ENCODE assay signal across 19 mouse cellular contexts in genomic region chr17:49779066-49779465, GRCm38 (mm10).
DNase-seq lines count a peak whose midpoint lies in the region; ATAC-seq and TF ChIP-seq lines count a peak whose summit lies in the region.
"Had no signal": no experiment of that assay in that cellular context is flagged by ENCODE, and none has a peak within 500 bp of the region (broad histone marks: within the 10 kb centered on the region; RNA-seq: fewer than 3 reads in every experiment).

No protein-coding gene starts in this region.

- H3K9me3 ChIP-seq in embryonic facial prominence, embryonic 13.5 days: no peaks in the 10 kb centered on the region
- H3K9me3 ChIP-seq in embryonic facial prominence, embryonic 10.5 days: no peaks in the 10 kb centered on the region
- H3K9me3 ChIP-seq: embryonic facial prominence, embryonic 12.5 days; forebrain, embryonic 13.5 days; forebrain, embryonic 15.5 days had no signal

- no peak for DNase-seq in embryonic facial prominence, embryonic 10.5 days (ENCODE audit: low spot score)
- DNase-seq in heart, adult 11 months: peak; percentile 79
- DNase-seq in heart, adult 9 months (ENCODE audit: low spot score in 2 of 2): no peak
- no peak for DNase-seq in spleen, adult 2 months (ENCODE audit: low read depth in 1 of 2, low spot score in 2 of 2)
- DNase-seq in spleen, postnatal 36 days (ENCODE audit: low spot score in 2 of 2): no peak
- no peak for DNase-seq in embryo, embryonic 11 days
- DNase-seq: B cell, adult 2 months; cerebellum, adult 11 months; cerebellum, adult 8-10 months had no signal

- no peak for TF ChIP-seq CTCF in spleen, adult 2 months (IDR thresholded peaks at IDR 0.05; ENCODE audit: extremely low read depth, insufficient read depth, insufficient read length, insufficient replicate concordance)

- H3K9ac ChIP-seq in embryonic facial prominence, embryonic 13.5 days: no peak overlapping the region
- H3K9ac ChIP-seq: embryonic facial prominence, embryonic 12.5 days; forebrain, embryonic 13.5 days; forebrain, embryonic 15.5 days; forebrain, postnatal 0 days had no signal

- H3K4me1 ChIP-seq in embryonic facial prominence, embryonic 13.5 days: peaks cover 23% of the 10 kb centered on the region
- H3K4me1 ChIP-seq in embryonic facial prominence, embryonic 10.5 days: peaks cover 11% of the 10 kb centered on the region
- no peaks in the 10 kb centered on the region for H3K4me1 ChIP-seq in spleen, adult 2 months (ENCODE audit: control insufficient read depth, insufficient read depth, insufficient read length)
- H3K4me1 ChIP-seq: forebrain, embryonic 13.5 days; forebrain, embryonic 15.5 days had no signal

- H3K4me2 ChIP-seq in embryonic facial prominence, embryonic 13.5 days: no peak overlapping the region
- H3K4me2 ChIP-seq: embryonic facial prominence, embryonic 12.5 days; forebrain, embryonic 13.5 days; forebrain, embryonic 15.5 days had no signal

- TF ChIP-seq POLR2A in spleen, adult 2 months (IDR thresholded peaks at IDR 0.05; ENCODE audit: low read depth, low read length): no peak

- ATAC-seq in embryonic facial prominence, embryonic 13.5 days (ENCODE audit: insufficient number of reproducible peaks, insufficient read depth, low FRiP score, low TSS enrichment, low read depth): no peak
- ATAC-seq: activated CD4-positive, CD25-positive, alpha-beta regulatory T cell, adult 4 months; CD4-positive, CD25-positive, alpha-beta regulatory T cell, adult 4 months; forebrain, embryonic 13.5 days; forebrain, embryonic 15.5 days; forebrain, postnatal 0 days; Patski had no signal

- H3K4me3 ChIP-seq in embryonic facial prominence, embryonic 13.5 days: no peak overlapping the region
- H3K4me3 ChIP-seq in embryonic facial prominence, embryonic 10.5 days: no peak overlapping the region
- no peak overlapping the region for H3K4me3 ChIP-seq in spleen, adult 2 months (ENCODE audit: extremely low read depth, insufficient read depth, insufficient read length)
- H3K4me3 ChIP-seq: embryonic facial prominence, embryonic 12.5 days; forebrain, embryonic 13.5 days; forebrain, embryonic 15.5 days had no signal

- no peaks in the 10 kb centered on the region for H3K27me3 ChIP-seq in embryonic facial prominence, embryonic 13.5 days
- H3K27me3 ChIP-seq in embryonic facial prominence, embryonic 10.5 days (replicated peaks; ENCODE audit: low read depth, poor library complexity, severe bottlenecking): no peaks in the 10 kb centered on the region; the same call in 1 of the 2 replicates
- H3K27me3 ChIP-seq in spleen, adult 2 months (ENCODE audit: control insufficient read depth, insufficient read depth, low read length): no peaks in the 10 kb centered on the region
- H3K27me3 ChIP-seq: CH12.LX; embryonic facial prominence, embryonic 12.5 days; forebrain, embryonic 13.5 days; forebrain, embryonic 15.5 days; Patski had no signal

- 85% methylated on average over 4 of the region's 4 CpGs for WGBS in embryonic facial prominence, embryonic 13.5 days
- WGBS in embryonic facial prominence, embryonic 10.5 days: 88% methylated on average over 4 of the region's 4 CpGs
- 78% methylated on average over 4 of the region's 4 CpGs for WGBS in spleen, adult 2 months

- no peaks in the 10 kb centered on the region for H3K36me3 ChIP-seq in embryonic facial prominence, embryonic 13.5 days
- no peaks in the 10 kb centered on the region for H3K36me3 ChIP-seq in embryonic facial prominence, embryonic 10.5 days (replicated peaks)
- H3K36me3 ChIP-seq in spleen, adult 2 months (ENCODE audit: control insufficient read depth, insufficient read depth, low read length): no peaks in the 10 kb centered on the region
- H3K36me3 ChIP-seq: embryonic facial prominence, embryonic 12.5 days; forebrain, embryonic 15.5 days; G1E had no signal

- H3K27ac ChIP-seq in embryonic facial prominence, embryonic 13.5 days: 0 out of 2 replicates have a peak overlapping the region, but pooled peaks have one; percentile 18
- no peak overlapping the region for H3K27ac ChIP-seq in embryonic facial prominence, embryonic 10.5 days (replicated peaks)
- H3K27ac ChIP-seq in spleen, adult 2 months (ENCODE audit: insufficient read depth, low read length): peak overlapping the region; percentile 22; the same call in 1 of the 2 replicates
- H3K27ac ChIP-seq: embryonic facial prominence, embryonic 12.5 days; forebrain, embryonic 13.5 days; forebrain, embryonic 15.5 days had no signal
